Mouse (Mus musculus) c-Kit-negative CD71-positive TER-119-positive erythroid progenitor cells, embryonic 14.5 days (primary cell): ENCODE measurements around the gene Scgb1b15.
"Not testable (repeated sequence)": the region's sequence is repeated elsewhere in the genome, so short reads cannot be mapped to it uniquely, and the experiment has no call there.

Experiments used
- DNase-seq: peaks from one replicate; pipeline ENCODE4 v3.0.0-alpha.2; 2013; ENCODE audit warnings: low read depth, low spot score

Gene Scgb1b15

GRCm38 (mm10) chr7:32836254-32836653, at the start of gene Scgb1b15:
TSS of gene Scgb1b15 (plus strand) at chr7:32836554.
- not testable (repeated sequence) for DNase-seq

GRCm38 (mm10) chr7:32829562-32829961, 6.8 kb upstream of the Scgb1b15 start, which contains the start of gene Scgb2b15:
TSS of gene Scgb2b15 (minus strand) at chr7:32829662.
- DNase-seq: not testable (repeated sequence)
